Mouse (Mus musculus) cerebellum, adult 9-10 months (tissue): Measurements from ENCODE around the gene Dock2.

Experiments used
- DNase-seq: peaks from one replicate; pipeline ENCODE4 v3.0.0; 2022

Dock2 gene

DNA sequence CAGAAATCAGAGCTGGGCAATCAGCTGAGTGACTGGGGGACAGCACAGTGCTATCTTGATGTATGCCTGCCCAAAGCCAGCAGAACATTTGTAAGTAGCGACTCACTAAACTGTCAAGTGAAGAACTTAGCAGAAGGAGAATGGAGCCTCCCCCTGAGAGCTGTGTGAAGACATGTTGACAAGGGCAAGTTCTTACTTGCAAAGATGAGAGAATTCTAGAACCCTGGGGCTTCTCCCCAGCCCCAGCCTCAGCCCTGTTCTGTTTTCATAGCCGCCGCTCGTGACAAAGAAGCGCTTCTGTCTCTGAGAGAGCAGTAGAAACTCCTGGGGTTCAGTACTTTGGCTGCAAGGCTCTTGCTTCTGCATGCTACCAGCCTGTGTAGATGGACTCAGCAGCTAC, 444.0 kb downstream of the Dock2 start:
- no peak for DNase-seq

GRCm38 (mm10) chr11:34337907-34338306, 445.8 kb downstream of the Dock2 start:
- DNase-seq, result no peak

DNA sequence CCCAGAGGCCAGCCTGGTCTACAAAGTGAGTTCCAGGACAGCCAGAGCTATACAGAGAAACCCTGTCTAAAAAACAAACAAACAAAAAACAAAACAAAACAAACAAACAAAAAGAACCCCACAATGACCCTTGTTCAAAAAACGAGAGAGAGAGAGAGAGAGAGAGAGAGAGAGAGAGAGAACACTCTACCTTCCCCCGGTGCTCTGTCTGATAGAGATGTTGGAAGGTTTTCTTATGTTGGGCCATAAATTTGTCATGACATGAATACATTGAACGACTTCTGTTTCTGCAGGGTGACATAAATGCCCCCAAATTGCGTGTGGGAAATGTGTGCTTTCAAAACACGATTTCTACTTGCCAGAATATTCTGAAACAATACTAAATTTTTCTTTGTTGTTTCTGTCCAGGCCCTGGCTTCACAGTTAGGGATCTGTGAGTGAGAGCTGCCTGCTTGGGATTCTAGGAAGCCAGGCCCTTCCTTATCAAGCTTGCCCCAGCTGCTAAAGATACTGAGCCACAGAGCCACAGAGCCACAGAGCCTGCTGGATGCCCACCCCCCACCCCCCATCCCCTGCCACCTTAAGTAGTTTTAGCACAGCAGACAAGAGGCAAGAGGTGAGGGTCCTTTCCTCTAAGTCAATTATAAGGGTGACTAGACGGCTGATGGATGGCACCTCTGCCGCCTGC, 451.2 kb downstream of the Dock2 start:
- DNase-seq, result no peak

DNA sequence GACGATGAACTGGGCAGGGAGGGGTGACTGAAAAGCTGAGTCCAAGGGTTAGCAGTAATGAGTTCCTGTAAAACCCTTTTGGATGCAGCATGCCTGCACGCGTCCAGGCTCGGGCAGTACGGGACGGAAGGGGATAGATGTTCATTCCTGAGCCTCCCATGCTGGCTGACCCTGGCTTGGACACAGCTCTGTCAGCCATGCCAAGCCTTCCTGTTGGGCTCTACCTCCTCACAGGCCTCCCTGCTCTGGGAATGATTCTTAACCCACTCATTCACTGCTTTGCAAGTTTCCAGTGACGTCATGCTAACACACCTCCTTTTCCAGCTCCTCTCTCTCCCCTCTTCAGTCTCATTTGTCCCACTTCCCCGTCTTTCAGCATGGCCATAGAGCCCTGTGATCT, 460.0 kb downstream of the Dock2 start:
- no peak for DNase-seq

DNA sequence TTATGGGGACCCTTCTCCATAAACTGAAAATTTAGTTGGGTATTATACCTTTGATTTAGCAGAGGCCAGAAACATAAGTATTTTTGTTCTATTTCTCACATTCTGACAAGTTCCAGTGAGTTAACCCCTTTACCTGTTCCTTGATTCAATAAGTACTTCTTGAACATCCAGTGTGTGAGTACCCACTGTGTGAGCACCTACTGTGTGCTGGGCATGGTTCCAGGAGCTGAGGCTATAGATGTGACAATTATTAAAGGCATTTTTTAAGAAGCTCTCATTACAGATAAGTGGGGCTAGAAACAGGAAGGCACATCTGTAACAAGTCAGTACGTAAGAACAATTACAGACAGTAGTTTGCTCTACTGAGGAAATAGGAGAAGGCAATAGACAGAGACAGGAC, 464.4 kb downstream of the Dock2 start:
- DNase-seq, result no peak

- no peak for DNase-seq
Observed at GRCm38 (mm10) chr11:34317001-34317400, 466.7 kb downstream of the Dock2 start.

- no peak for DNase-seq
Observed at GRCm38 (mm10) chr11:34316176-34316575, 467.5 kb downstream of the Dock2 start.

DNA sequence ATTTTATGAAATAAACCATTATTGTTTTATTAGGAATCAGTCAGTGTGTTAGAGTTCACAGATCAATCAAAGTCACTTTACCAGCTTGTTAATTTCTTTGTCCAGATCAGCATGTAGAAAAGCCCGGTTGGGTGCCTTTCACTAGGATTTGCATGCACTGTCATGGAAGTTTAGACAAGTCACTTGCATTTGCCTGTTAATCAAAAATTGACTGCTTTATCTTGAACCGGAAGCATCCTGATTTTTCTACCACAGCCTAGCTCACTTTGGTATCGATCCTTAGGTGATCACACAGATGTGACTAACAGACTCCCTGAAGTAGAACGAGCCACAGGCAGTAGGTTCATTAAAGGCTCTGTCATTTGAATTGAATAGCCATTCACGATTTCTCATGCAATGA, 468.3 kb downstream of the Dock2 start:
- DNase-seq, result no peak

DNA sequence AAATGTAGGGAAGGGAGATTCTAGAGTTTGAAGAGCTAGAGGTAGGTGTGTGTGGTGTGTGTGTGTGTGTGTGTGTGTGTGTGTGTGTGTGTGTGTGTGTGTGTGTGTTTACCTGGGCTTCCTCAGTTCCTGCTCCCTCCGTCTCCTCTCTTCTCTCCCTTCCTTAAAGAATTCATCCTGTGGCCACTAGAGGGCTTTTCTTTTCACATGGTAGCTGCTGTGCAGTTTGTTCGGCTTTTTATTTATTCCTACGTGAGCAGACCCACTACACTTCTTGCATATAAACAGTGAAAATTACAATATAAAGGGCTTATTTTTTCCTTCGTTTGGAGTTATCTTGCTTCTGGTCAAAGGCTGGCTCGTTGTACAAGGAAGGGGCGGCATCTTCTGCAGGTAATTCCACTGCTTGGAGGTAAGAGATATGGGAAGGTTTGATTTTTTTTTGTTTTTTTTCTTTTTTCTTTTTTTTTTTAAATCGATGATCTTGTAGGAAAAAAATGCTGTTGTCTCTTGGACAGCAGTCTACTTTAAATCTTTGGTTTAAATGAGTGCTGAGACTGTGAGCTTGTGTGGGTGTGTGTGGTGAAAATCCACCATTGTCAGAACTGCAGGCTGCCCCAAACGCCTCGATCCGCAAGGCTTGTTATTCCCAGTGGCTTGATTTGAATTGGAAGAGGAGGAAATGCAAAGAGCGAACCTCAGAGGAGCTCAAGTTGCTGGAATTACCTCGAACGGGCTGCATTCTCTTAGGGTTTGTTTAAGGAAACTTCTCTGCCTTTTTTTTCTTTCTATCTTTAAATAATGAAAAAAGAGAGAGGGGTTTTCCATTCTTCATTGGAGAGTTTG, 468.9 kb downstream of the Dock2 start, which contains the start of gene Fam196b:
TSS of gene Fam196b (plus strand) at position 289 of the 846 bp plus-strand sequence.
- DNase-seq, result peak; percentile 42

DNA sequence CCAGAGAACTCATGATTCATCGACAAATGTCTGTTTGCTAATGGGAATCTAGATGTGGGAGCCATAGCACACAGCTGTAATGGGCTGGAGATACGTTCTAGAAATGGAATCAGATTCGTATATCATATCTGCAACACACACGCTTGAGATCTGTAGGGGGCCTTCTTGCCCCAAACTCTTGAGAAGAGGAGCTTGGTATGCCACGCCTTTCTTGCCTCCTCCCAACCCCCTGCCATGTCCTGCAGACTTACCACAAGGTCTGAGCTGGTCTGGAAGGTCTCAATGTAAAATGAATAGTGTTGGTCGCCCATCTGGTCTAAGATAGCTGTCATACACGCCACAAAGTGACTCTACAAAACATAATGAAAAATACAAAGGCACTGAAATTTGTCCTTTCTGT, 471.5 kb downstream of the Dock2 start:
- DNase-seq, result no peak

GRCm38 (mm10) chr11:34311717-34312116, 472.0 kb downstream of the Dock2 start:
- DNase-seq, result no peak

- no peak for DNase-seq
Observed at GRCm38 (mm10) chr11:34309360-34309759, 474.3 kb downstream of the Dock2 start.

GRCm38 (mm10) chr11:34308731-34309130, 475.0 kb downstream of the Dock2 start:
- no peak for DNase-seq

DNA sequence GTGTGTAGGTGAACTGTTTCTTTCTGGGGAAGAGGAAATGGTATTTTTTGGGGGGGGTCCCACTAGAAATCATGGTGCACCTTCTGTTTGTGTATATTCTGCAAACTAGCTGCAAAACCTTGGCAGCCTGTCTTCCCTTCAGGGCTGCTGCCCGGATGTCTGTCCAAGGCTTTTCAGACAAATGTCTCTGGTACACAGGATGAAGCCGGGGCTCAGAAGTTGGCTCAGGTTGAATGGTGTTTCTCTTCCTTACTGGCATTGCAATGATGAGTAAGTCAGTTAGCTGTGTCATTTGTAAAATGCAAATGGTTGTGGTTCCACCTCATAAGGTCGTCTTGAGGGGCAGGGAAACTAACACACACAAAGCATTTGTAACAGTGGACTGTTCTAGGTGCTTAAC, 477.5 kb downstream of the Dock2 start:
- DNase-seq, result no peak

DNA sequence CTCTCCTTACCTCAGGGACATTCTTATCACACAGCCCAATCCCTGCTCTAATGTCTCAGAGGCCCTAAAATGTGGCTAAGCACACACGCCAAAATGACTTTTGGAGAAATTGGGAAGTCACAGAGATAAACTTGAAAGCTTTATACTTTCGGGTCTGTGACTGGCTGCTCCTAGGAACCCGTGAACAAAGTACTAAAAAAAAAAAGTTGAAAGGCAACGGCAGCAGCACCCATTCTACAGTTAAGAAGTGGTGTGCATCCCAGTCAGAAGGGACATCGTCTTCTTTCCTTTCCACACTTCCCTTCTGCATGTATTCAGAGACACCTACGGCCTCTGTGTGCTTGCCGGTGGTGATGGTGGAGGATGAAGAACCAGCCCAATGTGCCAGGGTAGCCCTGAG, 483.6 kb downstream of the Dock2 start:
- no peak for DNase-seq

- no peak for DNase-seq
Observed at GRCm38 (mm10) chr11:34299550-34299949, 484.1 kb downstream of the Dock2 start.

DNA sequence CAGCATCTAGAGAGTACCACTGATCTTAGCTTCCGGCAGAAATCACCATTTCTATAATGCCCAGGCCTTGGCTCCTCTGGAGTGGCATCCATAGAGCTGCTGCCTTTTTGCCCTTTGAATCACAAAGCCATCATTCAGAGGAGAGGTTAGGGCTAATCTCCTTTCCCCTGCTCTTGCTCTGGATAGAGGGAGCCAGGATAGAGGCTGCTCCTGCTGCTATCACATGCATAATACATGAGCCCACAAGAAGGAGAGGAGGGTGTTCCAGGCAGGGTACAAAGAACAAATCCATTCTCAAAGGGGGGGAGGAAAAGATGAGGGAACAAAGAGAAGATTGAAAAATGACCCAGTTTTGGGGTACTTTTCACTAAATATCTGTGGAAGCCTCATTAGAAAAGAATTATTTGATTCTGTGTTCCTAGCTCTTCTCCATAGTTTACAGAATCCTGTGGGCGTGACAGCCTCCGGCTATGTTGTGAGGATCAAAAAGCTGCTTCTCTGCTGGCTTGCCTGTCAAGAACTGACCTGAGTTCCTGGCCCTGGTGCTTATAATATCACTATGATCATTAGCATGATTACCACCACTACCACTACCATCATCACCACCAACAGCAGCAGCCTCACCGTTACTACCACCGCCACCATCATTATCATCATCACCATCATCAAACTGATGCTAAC, 485.9 kb downstream of the Dock2 start:
- no peak for DNase-seq

DNA sequence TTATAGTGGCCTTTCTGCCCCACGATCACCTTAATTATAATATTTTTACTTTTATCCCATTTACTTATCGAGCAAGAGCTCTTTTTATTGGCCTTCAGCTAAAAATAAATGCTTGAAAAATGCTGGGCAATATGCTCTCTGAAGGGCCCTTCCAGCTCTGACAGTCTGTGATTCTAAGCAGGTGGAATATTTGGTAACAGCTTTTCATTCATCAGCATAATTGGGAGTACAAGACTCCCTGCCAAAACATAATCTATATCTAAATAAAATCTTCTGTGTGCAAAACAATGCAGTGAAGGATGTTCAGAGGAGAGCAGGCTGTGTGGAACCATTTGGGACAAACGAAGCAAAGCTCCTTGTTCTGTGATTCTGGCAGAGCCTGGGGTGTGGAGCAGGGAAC, 492.4 kb downstream of the Dock2 start:
- DNase-seq, result no peak

- DNase-seq, result no peak
Observed at GRCm38 (mm10) chr11:34290708-34291107, 493.0 kb downstream of the Dock2 start.

DNA sequence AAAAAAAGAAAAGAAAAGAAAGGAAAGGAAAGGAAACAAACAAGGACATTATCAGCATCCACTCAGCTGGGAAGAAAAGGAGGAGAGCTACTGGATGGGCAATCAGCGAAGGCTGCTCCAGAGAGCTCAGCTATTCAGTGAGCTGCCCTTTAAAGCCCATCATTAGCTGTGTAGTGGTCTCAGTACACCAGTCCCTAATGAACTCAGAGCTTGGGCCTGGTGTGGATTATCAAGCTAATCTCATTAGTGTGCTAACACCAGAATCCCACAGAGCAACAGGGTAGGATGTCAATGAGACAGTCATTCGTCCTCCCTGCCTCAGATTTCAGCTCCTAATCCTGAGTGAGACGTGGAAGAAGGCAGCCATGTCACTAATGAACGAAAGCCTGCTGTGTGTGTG, 493.4 kb downstream of the Dock2 start:
- DNase-seq, result no peak

DNA sequence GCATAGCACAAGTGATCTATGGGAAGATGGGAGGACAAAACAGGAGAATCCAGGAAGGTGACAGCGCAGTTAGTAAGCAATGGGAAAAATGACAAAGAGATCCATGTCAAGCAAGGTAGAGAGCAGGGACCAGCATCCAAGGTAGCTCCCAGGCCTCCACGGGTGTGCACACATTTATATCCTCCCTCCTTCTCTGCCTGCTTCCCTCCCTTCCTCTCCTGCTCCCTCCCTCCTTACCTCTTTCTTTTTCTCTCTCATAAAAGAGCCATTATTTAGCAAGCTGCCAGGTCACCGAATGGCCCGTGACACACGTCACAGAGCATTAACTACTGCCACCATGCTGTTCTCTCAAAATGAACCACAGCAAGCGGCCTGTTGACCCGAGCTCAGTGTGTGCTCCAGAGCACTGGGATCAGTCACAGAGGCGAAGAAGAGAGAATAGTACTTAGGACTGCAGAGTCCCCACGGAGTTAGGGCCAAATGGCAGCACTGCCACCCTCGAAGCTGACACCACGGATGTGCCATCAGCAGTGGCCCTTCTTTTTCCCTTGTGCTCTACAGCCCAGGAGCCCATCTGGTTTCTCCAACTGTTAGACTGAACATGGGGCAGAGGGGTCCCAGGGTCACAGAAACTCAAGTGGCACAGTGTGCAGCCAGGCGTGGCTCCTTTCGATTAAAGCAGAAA, 499.4 kb downstream of the Dock2 start:
- no peak for DNase-seq

- DNase-seq, result no peak
Observed at GRCm38 (mm10) chr11:34277047-34277445, 506.6 kb downstream of the Dock2 start.

- no peak for DNase-seq
Observed at GRCm38 (mm10) chr11:34276363-34277046, 507.2 kb downstream of the Dock2 start.
